Comparison of ENCODE assay signal across 8 mouse cellular contexts in the genomic region with DNA sequence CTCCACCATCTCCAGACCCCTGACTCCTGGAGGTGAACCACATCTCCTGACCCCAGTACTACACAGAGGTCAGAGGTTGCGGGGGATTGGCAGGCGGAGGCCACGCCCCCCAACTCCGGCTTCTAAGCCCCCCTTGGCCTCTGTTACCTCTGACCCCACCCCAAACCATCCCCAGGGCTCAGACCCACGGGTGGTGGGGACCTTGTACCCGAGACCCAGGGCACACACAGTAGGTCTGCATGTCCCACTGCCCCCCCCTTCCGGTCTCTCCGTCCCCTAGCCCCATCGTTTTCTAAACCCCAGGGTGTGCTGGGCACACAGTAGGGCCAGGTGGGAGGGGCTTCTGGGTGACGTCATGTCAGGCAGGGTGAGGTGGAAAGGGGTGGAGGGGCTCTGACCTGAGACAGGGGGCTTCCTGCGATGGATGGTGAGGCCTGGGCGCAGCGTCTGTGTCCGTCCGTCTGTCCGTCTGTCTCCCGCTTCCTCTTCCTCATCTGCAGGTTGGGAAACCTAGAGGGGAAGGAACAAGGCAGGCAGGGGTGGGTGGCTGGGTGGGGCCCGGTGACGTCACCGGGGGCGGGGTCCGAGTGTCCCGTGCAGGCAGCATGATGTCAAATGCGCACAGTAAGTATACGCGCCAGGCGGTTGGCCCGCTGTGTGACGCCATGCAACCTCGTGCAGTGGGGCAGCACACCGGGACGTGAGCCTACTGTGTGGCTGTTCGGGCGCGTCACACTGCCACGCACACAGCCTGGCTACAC. TPM values are rescaled to one million over a fixed set of nuclear protein-coding genes. Genes with fewer than 3 reads are reported as not detected.
A peak's percentile ranks its signal among the peaks of the same experiment; 100 is the strongest.
DNase-seq lines count a peak whose midpoint lies in the region; ATAC-seq and TF ChIP-seq lines count a peak whose summit lies in the region.

A gene (minus strand): TSS at position 489 of the 761 bp plus-strand sequence.

- peak within 1 kb of the TSS; percentile 38 for H3K9ac ChIP-seq in forebrain, embryonic 13.5 days
- H3K9ac ChIP-seq in hindbrain, postnatal 0 days (replicated peaks; ENCODE audit: low read length): peak within 1 kb of the TSS; percentile 46

- ATAC-seq in forebrain, embryonic 13.5 days: no peak
- ATAC-seq in hindbrain, postnatal 0 days: no peak
- peak; percentile 34 for ATAC-seq in megakaryocyte, adult 5-6 weeks (ENCODE audit: poor library complexity, severe bottlenecking)

- TF ChIP-seq CTCF in brain, embryonic 14.5 days (IDR thresholded peaks at IDR 0.05; ENCODE audit: borderline replicate concordance, extremely low read depth, insufficient read depth, insufficient read length): no peak
- TF ChIP-seq CTCF in hindbrain, postnatal 0 days (IDR thresholded peaks at IDR 0.05; ENCODE audit: low read depth): no peak

- WGBS in forebrain, embryonic 13.5 days: 61% methylated on average over 36 of the region's 36 CpGs
- 59% methylated on average over 34 of the region's 36 CpGs for WGBS in hindbrain, postnatal 0 days

- peaks cover 3% of the 10 kb centered on the region; the same call in 1 of the 2 replicates for H3K4me1 ChIP-seq in forebrain, embryonic 13.5 days
- 0 out of 2 replicates have a peak, but pooled peaks cover 6% of the 10 kb centered on the region for H3K4me1 ChIP-seq in hindbrain, postnatal 0 days (ENCODE audit: insufficient read depth, low read length)

- TF ChIP-seq POLR2A in brain, embryonic 14.5 days (IDR thresholded peaks at IDR 0.05; ENCODE audit: borderline replicate concordance, extremely low read depth, insufficient read depth, insufficient read length, poor library complexity, severe bottlenecking): no peak

- peak within 1 kb of the TSS; percentile 85; the same call in 1 of the 2 replicates for H3K27ac ChIP-seq in forebrain, embryonic 13.5 days
- peak within 1 kb of the TSS; percentile 88 for H3K27ac ChIP-seq in hindbrain, postnatal 0 days

- peaks cover 3% of the 10 kb centered on the region; the same call in 1 of the 2 replicates for H3K9me3 ChIP-seq in forebrain, embryonic 13.5 days (replicated peaks)
- no peaks in the 10 kb centered on the region for H3K9me3 ChIP-seq in hindbrain, postnatal 0 days (ENCODE audit: low read length)

- DNase-seq in frontal cortex, postnatal 10 days (ENCODE audit: low spot score in 2 of 2): peak; percentile 44 to 48
- no peak for DNase-seq in frontal cortex, postnatal 36 days (ENCODE audit: low spot score in 2 of 2)
- peak; percentile 11 for DNase-seq in brain, embryonic 14.5 days (ENCODE audit: low read depth)
- no peak for DNase-seq in hindbrain, postnatal 0 days (ENCODE audit: low spot score)
- peak; percentile 9 for DNase-seq in left cerebral cortex, postnatal 14 days (ENCODE audit: low spot score in 2 of 2)
- peak; percentile 74 for DNase-seq in splenic B cell, adult 2 months (ENCODE audit: low read depth, low spot score)

- intact Hi-C loops in left cerebral cortex, postnatal 14 days (cut with DNase I): no loop called here

- peak within 1 kb of the TSS; percentile 60 for H3K4me2 ChIP-seq in forebrain, embryonic 13.5 days
- H3K4me2 ChIP-seq in hindbrain, postnatal 0 days (ENCODE audit: low read depth, low read length): peak within 1 kb of the TSS; percentile 56

- peak within 1 kb of the TSS; percentile 58 for H3K4me3 ChIP-seq in forebrain, embryonic 13.5 days
- peak within 1 kb of the TSS; percentile 43 for H3K4me3 ChIP-seq in hindbrain, postnatal 0 days (ENCODE audit: low read length)

- no peaks in the 10 kb centered on the region for H3K27me3 ChIP-seq in forebrain, embryonic 13.5 days
- H3K27me3 ChIP-seq in hindbrain, postnatal 0 days (ENCODE audit: insufficient read depth, low read length): no peaks in the 10 kb centered on the region
- no peaks in the 10 kb centered on the region for H3K27me3 ChIP-seq in splenic B cell, adult 2 months (ENCODE audit: control insufficient read depth, insufficient read depth, low read length, poor library complexity, severe bottlenecking)

- H3K36me3 ChIP-seq in forebrain, embryonic 13.5 days (ENCODE audit: poor library complexity, severe bottlenecking): no peaks in the 10 kb centered on the region
- no peaks in the 10 kb centered on the region for H3K36me3 ChIP-seq in hindbrain, postnatal 0 days (ENCODE audit: insufficient read depth, low read length)
- no peaks in the 10 kb centered on the region for H3K36me3 ChIP-seq in splenic B cell, adult 2 months (ENCODE audit: control insufficient read depth, insufficient read depth, low read length, poor library complexity, severe bottlenecking)

RNA-seq across cellular contexts. Expression of the gene that starts here (rescaled TPM):
- polyA plus RNA-seq in brain, embryonic 14.5 days (2012; rRNA removed): 192 and 203 TPM in 2 replicates
- polyA plus RNA-seq in forebrain, embryonic 13.5 days (2015; fragmentation: Nextera tagmentation; extraction: Ambion mirVana): 20.4 and 25.2 TPM in 2 replicates
- total RNA-seq in hindbrain, postnatal 0 days (2014; rRNA removed): 39.6 and 48.2 TPM in 2 replicates
- 36.3 and 44.1 TPM in 2 replicates for polyA plus RNA-seq in hindbrain, postnatal 0 days (2015; fragmentation: Nextera tagmentation; extraction: Ambion mirVana)
- total RNA-seq in left cerebral cortex, postnatal 14 days (2021): 10 to 100 TPM; 32.1 to 34.5 TPM
- 415 and 460 TPM in 2 replicates for total RNA-seq in megakaryocyte, adult 5-6 weeks (2015)
- total RNA-seq in megakaryocyte, adult 5-6 weeks (2017): 114 and 125 TPM in 2 replicates

Comparison
In these comparisons a context has a peak if more than half of its experiments do, and no peak if none do; other contexts are left out.
1. DNase-seq: peak in frontal cortex, postnatal 10 days (2 of 2), brain, embryonic 14.5 days (single experiment), left cerebral cortex, postnatal 14 days (2 of 2) and splenic B cell, adult 2 months (single experiment); none in frontal cortex, postnatal 36 days (0 of 2) and hindbrain, postnatal 0 days (single experiment).